Mouse (Mus musculus) cerebellum, adult 2 months (tissue): ENCODE data around the gene Cfd. TPM values are rescaled to one million over a fixed set of nuclear protein-coding genes. Genes with fewer than 3 reads are reported as not detected.

Experiments
- DNase-seq, 2 experiments: peaks; one replicate each; pipeline ENCODE4 v3.0.0; 2021
- H3K27ac ChIP-seq: fragments of 200-500 bp; 2 replicates; pipeline ENCODE4 v1.5.1; 2012; ENCODE audit warnings: low read length, control low read depth, inconsistent platforms; ENCODE audit not compliant: insufficient read depth
- H3K27me3 ChIP-seq: fragments of 200-500 bp; 2 replicates; pipeline ENCODE4 v1.6.1; 2012; ENCODE audit warnings: inconsistent platforms, mild to moderate bottlenecking, low read length, moderate library complexity; ENCODE audit not compliant: control insufficient read depth, insufficient read depth
- H3K4me1 ChIP-seq: fragments of 200-500 bp; 2 replicates; pipeline ENCODE4 v1.6.1; 2011; ENCODE audit warnings: low read length; ENCODE audit not compliant: control insufficient read depth, insufficient read depth
- H3K4me3 ChIP-seq: fragments of 200-500 bp; replicated peaks from 2 replicates; pipeline ENCODE3; 2011; ENCODE audit warnings: mild to moderate bottlenecking, low read depth, low read length, control low read depth; ENCODE audit not compliant: insufficient read depth
- CTCF ChIP-seq: fragments of 200-500 bp; IDR thresholded peaks from 2 replicates; pipeline ENCODE4 v1.5.1; 2011; ENCODE audit warnings: low read depth, mild to moderate bottlenecking, control low read depth, low read length, moderate library complexity, borderline replicate concordance; ENCODE audit not compliant: insufficient read depth
- POLR2A ChIP-seq: fragments of 200-500 bp; IDR thresholded peaks from 2 replicates; pipeline ENCODE4 v1.6.1; 2011; ENCODE audit warnings: low read length, control low read depth, borderline replicate concordance; ENCODE audit not compliant: insufficient read depth
- WGBS: fragments of 180-500 bp; shearing (Covaris S2); methylation state at CpG from one replicate; pipeline ENCODE4 v1.1.7; 2018; 5-methylcytosine and 5-hydroxymethylcytosine counted together
- polyA plus RNA-seq: library from polyadenylated mRNA; depleted of rRNA; stranded (reverse); fragments of >200 nt; gene quantifications from 2 replicates; pipeline ENCODE4 v1.2.3, GENCODE M21; 2012

The Cfd gene
- polyA plus RNA-seq, 1 experiment = 0.29 TPM

DNA sequence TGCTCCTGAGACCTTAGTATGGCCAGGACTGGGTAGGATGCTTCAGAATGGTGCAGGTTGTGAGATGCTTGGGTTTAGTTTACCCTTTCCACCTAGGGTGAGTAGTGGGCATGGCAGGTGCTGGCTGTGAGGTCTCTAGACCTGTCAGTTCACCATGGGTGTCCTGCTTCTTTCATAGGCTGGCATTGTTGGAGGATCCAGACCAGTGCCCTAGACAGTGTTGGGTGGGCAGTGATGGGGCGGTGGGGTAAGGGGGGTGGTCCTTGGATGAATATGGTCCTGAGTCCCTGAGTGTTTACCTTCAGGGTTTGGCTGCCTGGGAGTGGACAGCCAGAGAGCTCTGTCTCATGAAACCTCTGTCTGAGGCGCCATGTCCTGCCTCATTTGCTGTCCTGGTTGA, 32.8 kb upstream of the Cfd start:
- Histone ChIP-seq H3K4me3 (no peak overlapping the region), H3K27me3 (no peaks in the 10 kb centered on the region), H3K27ac (no peak overlapping the region), H3K4me1 (peaks cover 60% of the 10 kb centered on the region)
- no peak for TF ChIP-seq POLR2A
- no peak for TF ChIP-seq CTCF
- DNase-seq = peak in 1 of 2 experiments; percentile 27
- WGBS = 39% methylated on average over 2 of the region's 2 CpGs

DNA sequence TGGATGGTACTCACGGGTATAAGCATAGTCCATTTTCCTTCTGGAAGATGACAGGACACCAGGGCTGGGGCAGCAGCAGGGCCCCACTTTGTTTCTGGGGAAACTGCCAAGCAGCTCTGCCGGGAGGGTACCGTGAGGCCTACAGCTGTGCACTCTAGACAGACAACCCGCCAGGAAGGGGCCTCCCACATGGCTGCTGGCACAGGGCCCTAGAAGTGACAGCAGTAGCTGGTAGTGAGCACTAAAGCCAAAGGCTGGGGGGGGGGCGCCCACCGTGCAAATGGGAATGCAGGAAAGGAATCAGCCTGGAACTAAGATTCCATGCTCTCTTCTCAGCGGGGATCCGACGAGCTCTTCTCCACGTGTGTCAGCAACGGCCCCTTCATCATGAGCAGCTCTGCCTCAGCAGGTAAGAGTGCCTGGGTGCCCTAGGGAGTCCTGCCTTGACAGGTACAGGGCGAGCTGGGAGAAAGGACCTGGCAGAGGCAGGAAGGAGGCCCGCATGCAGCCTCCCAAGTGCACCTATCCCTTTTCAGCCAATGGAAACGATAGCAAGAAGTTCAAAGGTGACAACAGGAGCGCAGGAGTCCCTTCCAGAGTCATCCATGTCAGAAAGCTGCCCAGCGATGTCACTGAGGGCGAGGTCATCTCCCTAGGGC, 32.1 kb upstream of the Cfd start:
- no peak overlapping the region for H3K27ac ChIP-seq
- H3K27me3 ChIP-seq = no peaks in the 10 kb centered on the region
- WGBS = 17% methylated on average over 17 of the region's 17 CpGs
- DNase-seq = peak; percentile 61 to 62
- no peak overlapping the region for H3K4me3 ChIP-seq
- H3K4me1 ChIP-seq = peaks cover 58% of the 10 kb centered on the region
- TF ChIP-seq CTCF (no peak), POLR2A (no peak)

DNA sequence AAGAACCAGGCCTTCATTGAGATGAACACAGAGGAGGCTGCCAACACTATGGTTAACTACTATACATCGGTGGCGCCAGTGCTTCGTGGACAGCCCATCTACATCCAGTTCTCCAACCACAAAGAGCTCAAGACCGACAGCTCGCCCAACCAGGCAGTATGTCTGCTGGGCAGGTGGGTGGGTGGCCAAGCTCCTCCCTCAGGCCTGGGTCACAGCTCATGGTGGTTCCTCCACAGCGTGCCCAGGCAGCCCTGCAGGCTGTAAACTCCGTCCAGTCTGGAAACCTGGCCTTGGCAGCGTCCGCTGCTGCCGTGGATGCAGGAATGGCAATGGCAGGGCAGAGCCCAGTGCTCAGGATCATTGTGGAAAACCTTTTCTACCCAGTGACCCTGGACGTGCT, 31.5 kb upstream of the Cfd start:
- H3K4me3 ChIP-seq = no peak overlapping the region
- 16% methylated on average over 11 of the region's 11 CpGs for WGBS
- TF ChIP-seq POLR2A (no peak), CTCF (no peak)
- peaks cover 58% of the 10 kb centered on the region for H3K4me1 ChIP-seq
- H3K27ac ChIP-seq = no peak overlapping the region
- peak in 1 of 2 experiments; percentile 27 for DNase-seq
- H3K27me3 ChIP-seq = no peaks in the 10 kb centered on the region

DNA sequence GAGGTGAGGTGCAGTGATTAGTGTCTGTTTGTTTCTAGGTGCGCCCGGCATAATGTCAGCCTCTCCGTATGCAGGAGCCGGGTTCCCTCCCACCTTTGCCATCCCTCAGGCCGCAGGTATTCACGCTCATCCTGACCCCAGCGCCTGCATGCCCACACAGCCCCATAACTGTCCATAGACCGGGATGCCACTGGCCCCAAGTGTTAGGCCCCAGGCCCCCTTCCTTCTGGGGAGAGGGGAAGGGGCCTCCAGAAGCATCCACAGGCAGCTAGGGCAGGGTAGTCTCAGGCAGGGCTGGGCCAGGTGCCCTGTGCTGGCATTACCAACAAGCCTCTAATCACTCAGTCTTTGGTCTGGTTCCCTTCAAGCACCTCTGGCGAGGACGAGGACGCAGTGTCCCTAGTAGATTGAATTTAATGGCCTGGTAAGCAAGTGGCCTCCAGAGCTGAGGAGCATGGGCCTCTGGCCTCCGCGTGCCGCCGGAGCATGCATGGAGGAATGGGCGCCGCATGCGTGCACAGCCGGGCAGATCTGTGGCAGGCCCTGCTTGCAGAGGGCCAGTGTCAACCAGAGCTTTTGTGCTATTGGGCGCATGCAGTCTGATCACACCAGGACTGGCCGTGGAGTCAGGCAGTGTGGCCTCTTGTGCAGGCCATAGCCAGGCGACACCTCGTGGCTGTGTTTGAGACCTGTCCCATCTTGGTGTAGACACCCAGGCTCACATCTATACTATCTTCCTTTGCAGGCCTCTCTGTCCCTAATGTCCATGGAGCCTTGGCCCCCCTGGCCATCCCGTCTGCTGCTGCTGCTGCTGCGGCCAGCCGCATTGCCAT, 30.4 kb upstream of the Cfd start:
- Histone ChIP-seq H3K4me1 (peaks cover 62% of the 10 kb centered on the region), H3K27ac (no peak overlapping the region), H3K27me3 (no peaks in the 10 kb centered on the region), H3K4me3 (no peak overlapping the region)
- 75% methylated on average over 26 of the region's 26 CpGs for WGBS
- no peak for DNase-seq
- TF ChIP-seq CTCF (no peak), POLR2A (no peak)

DNA sequence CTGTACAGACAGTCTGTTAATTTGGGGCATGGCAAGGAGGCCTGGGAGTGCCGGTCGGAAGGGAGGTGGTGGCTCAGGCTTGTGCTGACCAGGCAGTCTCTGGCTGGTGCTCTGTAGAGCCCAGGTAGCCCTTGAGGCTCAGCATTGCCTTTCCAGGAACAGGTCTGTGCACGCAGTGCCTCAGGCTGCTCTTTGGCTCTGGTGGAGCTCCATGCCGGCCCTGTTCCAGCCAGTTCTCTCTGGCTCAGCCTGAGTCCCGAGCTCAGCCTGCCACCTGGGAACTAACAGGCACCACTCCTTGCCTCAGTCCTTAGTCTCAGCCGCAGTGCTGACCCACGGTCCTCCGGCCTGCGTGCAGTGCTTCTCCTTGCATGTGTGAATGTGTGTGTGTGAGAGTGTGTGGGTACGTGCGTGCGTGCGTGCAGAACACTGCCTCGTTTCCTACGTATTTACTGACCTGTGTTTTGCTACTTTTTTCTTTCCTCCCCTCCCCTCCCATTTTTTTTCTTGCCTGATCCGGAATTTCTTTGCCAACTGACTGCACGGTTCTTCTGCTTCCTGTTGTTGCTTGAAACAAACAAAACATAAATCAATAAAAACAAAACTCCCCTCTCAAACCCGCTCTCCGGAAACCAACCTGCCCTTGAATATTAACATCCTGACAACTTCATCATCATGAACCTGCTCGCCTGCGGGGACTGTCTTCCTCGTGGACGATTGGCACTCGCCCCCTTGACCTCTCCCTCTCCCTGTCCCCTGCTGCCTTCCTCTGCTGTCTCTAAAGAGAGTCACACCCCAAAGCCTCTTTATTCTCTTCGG, 29.2 kb upstream of the Cfd start:
- DNase-seq = peak; percentile 78 to 84
- H3K27ac ChIP-seq = 0 out of 2 replicates have a peak overlapping the region, but pooled peaks have one; percentile 5
- 19% methylated on average over 25 of the region's 25 CpGs for WGBS

DNA sequence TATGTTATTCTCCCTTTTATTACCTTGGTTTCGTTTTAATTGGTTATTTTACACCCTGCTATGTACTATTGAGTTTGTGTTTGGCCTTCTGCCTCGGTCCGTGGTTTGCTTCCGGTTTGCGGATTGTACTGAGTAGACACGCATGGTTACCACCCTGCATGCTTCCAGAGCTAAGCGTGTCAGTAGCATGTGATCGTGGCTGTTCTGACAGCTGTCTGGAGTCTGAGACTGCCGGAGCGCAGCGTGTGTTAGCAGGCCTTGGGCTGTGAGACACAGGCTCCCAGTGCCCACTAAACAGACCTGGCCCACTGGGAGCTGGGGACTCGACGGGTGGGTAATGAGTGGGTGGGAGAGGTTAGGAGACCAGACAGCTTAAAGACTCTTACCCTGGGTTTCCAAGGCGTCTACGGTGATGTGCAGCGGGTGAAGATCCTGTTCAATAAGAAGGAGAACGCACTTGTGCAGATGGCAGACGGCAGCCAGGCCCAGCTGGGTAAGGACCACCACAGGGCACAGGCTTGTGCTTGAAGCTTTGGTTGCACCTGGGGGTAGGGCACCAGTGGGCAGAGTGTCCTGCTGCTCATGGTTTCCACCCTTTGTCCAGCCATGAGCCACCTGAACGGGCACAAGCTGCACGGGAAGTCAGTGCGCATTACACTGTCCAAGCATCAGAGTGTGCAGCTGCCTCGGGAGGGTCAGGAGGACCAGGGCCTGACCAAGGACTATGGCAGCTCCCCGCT, 28.4 kb upstream of the Cfd start:
- WGBS = 37% methylated on average over 23 of the region's 23 CpGs
- peaks cover 69% of the 10 kb centered on the region for H3K4me1 ChIP-seq
- TF ChIP-seq CTCF (no peak), POLR2A (no peak)
- DNase-seq = peak in 1 of 2 experiments; percentile 27
- H3K4me3 ChIP-seq = no peak overlapping the region
- no peak overlapping the region for H3K27ac ChIP-seq
- H3K27me3 ChIP-seq = no peaks in the 10 kb centered on the region

More for the DNA sequence above, 29.2 kb upstream of the Cfd start:
- Histone ChIP-seq H3K27me3 (no peaks in the 10 kb centered on the region), H3K4me1 (peaks cover 70% of the 10 kb centered on the region), H3K4me3 (no peak overlapping the region)
- TF ChIP-seq CTCF (no peak), POLR2A (no peak)

DNA sequence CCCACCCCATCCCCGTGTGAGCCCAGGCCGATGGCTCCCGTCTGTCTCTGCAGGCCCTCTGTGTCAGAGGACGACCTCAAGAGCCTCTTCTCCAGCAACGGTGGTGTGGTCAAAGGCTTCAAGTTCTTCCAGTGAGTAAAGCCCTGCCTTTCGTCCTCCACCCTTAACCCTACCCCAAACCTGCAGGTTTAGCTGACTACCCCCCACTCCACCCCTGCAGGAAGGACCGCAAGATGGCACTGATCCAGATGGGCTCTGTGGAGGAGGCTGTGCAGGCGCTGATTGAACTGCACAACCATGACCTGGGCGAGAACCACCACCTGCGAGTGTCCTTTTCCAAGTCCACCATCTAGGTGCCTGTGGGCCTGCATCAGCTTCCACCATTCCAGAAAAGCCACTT, 27.7 kb upstream of the Cfd start:
- TF ChIP-seq POLR2A (no peak), CTCF (no peak)
- Histone ChIP-seq H3K27me3 (no peaks in the 10 kb centered on the region), H3K4me3 (no peak overlapping the region), H3K27ac (no peak overlapping the region), H3K4me1 (peaks cover 62% of the 10 kb centered on the region)
- WGBS = 44% methylated on average over 10 of the region's 10 CpGs
- peak in 1 of 2 experiments; percentile 34 for DNase-seq
